Mouse (Mus musculus) forebrain, postnatal 0 days (tissue): ENCODE data around the gene Caskin1. TPM values are rescaled to one million over a fixed set of nuclear protein-coding genes. Genes with fewer than 3 reads are reported as not detected.

Source experiments
- ATAC-seq: fragments of 200-750 bp; cut with Nextera tagmentation; 2 replicates; pipeline ENCODE4 v1.8.0; 2017; ENCODE audit warnings: mild to moderate bottlenecking, moderate library complexity
- DNase-seq: peaks from one replicate; pipeline ENCODE4 v3.0.0-alpha.2; 2015
- H3K27ac ChIP-seq: fragments of 300-500 bp; sonication (generic); 2 replicates; pipeline ENCODE4 v1.5.1; 2014; ENCODE audit warnings: low read depth, mild to moderate bottlenecking, antibody characterized with exemption, low read length, moderate library complexity, mixed read lengths
- H3K27me3 ChIP-seq: fragments of 300-500 bp; sonication (generic); 2 replicates; pipeline ENCODE4 v1.6.1; 2014; ENCODE audit warnings: mild to moderate bottlenecking, low read length, mixed read lengths; ENCODE audit not compliant: insufficient read depth
- H3K36me3 ChIP-seq: fragments of 300-500 bp; sonication (generic); 2 replicates; pipeline ENCODE4 v1.6.1; 2014; ENCODE audit warnings: mild to moderate bottlenecking, moderate library complexity; ENCODE audit not compliant: insufficient read depth
- H3K4me1 ChIP-seq: fragments of 300-500 bp; sonication (generic); 2 replicates; pipeline ENCODE4 v1.6.1; 2014; ENCODE audit warnings: antibody characterized with exemption; ENCODE audit not compliant: insufficient read depth
- H3K4me2 ChIP-seq: fragments of 300-500 bp; sonication (generic); 2 replicates; pipeline ENCODE4 v1.6.1; 2014; ENCODE audit warnings: low read depth, mild to moderate bottlenecking, moderate library complexity
- H3K4me3 ChIP-seq: fragments of 300-500 bp; sonication (generic); 2 replicates; pipeline ENCODE4 v1.5.1; 2014; ENCODE audit warnings: low read depth, low read length, mixed read lengths
- H3K9ac ChIP-seq: fragments of 300-500 bp; sonication (generic); 2 replicates; pipeline ENCODE4 v1.6.1; 2014; ENCODE audit warnings: mild to moderate bottlenecking
- H3K9me3 ChIP-seq: fragments of 300-500 bp; sonication (generic); 2 replicates; pipeline ENCODE4 v1.6.1; 2016; ENCODE audit warnings: low read length
- CTCF ChIP-seq: sonication (generic); IDR thresholded peaks from 2 replicates; pipeline ENCODE4 v1.5.1; 2016; ENCODE audit warnings: antibody characterized with exemption, control low read depth, low read depth
- WGBS: fragments of 180-500 bp; shearing (Covaris S2); extraction: QIAGEN DNeasy Blood & Tissue Kit; methylation state at CpG from one replicate; pipeline ENCODE4 v1.1.7; 2014; 5-methylcytosine and 5-hydroxymethylcytosine counted together
- polyA plus RNA-seq: library from polyadenylated mRNA; unstranded; fragments of >200 nt; fragmentation: Nextera tagmentation; extraction: Ambion mirVana; gene quantifications from 2 replicates; pipeline ENCODE4 v1.2.1, GENCODE M21; 2015
- total RNA-seq: library from RNA; depleted of rRNA; stranded (reverse); fragments of >200 nt; gene quantifications from 2 replicates; pipeline ENCODE4 v1.2.3, GENCODE M21; 2014

The Caskin1 gene
- total and polyA plus RNA-seq, 2 experiments from 2014 or later, result 25.3 to 113 TPM

- Histone ChIP-seq H3K4me1 (peaks cover 29% of the 10 kb centered on the region), H3K27ac (peak within 1 kb of the TSS; percentile 89), H3K4me3 (peak within 1 kb of the TSS; percentile 67), H3K36me3 (peaks cover 14% of the 10 kb centered on the region), H3K9ac (peak within 1 kb of the TSS; percentile 69), H3K4me2 (peak within 1 kb of the TSS; percentile 77), H3K9me3 (no peaks in the 10 kb centered on the region), H3K27me3 (no peaks in the 10 kb centered on the region)
- ATAC-seq (peak; percentile 97), DNase-seq (peak; percentile 98)
- TF ChIP-seq CTCF, result no peak
- under 1% methylated on average over 40 of the region's 40 CpGs for WGBS
Measured at GRCm38 (mm10) chr17:24527723-24528559, 39.5 kb downstream of the Caskin1 start, which contains the start of gene Traf7. Traf7 (minus strand) TSS chr17:24527938.

- DNase-seq, result no peak
- no peak for TF ChIP-seq CTCF
- peak overlapping the region; percentile 77 for H3K4me2 ChIP-seq
- H3K9me3 ChIP-seq, result no peaks in the 10 kb centered on the region
- 0% methylated on average over 8 of the region's 8 CpGs for WGBS
- H3K4me3 ChIP-seq, result peak overlapping the region; percentile 63
- peaks cover 35% of the 10 kb centered on the region for H3K4me1 ChIP-seq
- peaks cover 14% of the 10 kb centered on the region for H3K36me3 ChIP-seq
- H3K9ac ChIP-seq, result peak overlapping the region; percentile 65
- peak overlapping the region; percentile 89 for H3K27ac ChIP-seq
- ATAC-seq, result no peak
- no peaks in the 10 kb centered on the region for H3K27me3 ChIP-seq
Measured at GRCm38 (mm10) chr17:24528560-24528918, 40.1 kb downstream of the Caskin1 start.

- Histone ChIP-seq H3K4me1 (peaks cover 39% of the 10 kb centered on the region), H3K4me2 (peak overlapping the region; percentile 77), H3K9ac (peak overlapping the region; percentile 65), H3K27ac (no peak overlapping the region), H3K27me3 (no peaks in the 10 kb centered on the region), H3K9me3 (no peaks in the 10 kb centered on the region), H3K36me3 (peaks cover 14% of the 10 kb centered on the region), H3K4me3 (peak overlapping the region; percentile 63)
- WGBS, result 2% methylated on average over 4 of the region's 4 CpGs
- peak; percentile 86 for TF ChIP-seq CTCF
- peak; percentile 71 for DNase-seq
- no peak for ATAC-seq
Measured at GRCm38 (mm10) chr17:24529007-24529451, 40.6 kb downstream of the Caskin1 start.

GRCm38 (mm10) chr17:24529883-24530282 is 41.5 kb downstream of the Caskin1 start:
- Histone ChIP-seq H3K4me2 (peak overlapping the region; percentile 77), H3K27me3 (no peaks in the 10 kb centered on the region), H3K9ac (peak overlapping the region; percentile 65), H3K27ac (no peak overlapping the region), H3K4me3 (no peak overlapping the region), H3K4me1 (peaks cover 39% of the 10 kb centered on the region), H3K9me3 (no peaks in the 10 kb centered on the region), H3K36me3 (peaks cover 14% of the 10 kb centered on the region)
- no peak for TF ChIP-seq CTCF
- DNase-seq (no peak), ATAC-seq (no peak)
- WGBS, result 20% methylated on average over 5 of the region's 5 CpGs

- peaks cover 39% of the 10 kb centered on the region for H3K4me1 ChIP-seq
- H3K27me3 ChIP-seq, result no peaks in the 10 kb centered on the region
- DNase-seq, result no peak
- H3K27ac ChIP-seq, result no peak overlapping the region
- peak overlapping the region; percentile 65; the same call in 1 of the 2 replicates for H3K9ac ChIP-seq
- peaks cover 14% of the 10 kb centered on the region for H3K36me3 ChIP-seq
- H3K4me2 ChIP-seq, result 0 out of 2 replicates have a peak overlapping the region, but pooled peaks have one; percentile 17
- 34% methylated on average over 8 of the region's 8 CpGs for WGBS
- no peak overlapping the region for H3K4me3 ChIP-seq
- no peaks in the 10 kb centered on the region for H3K9me3 ChIP-seq
- ATAC-seq, result no peak
- TF ChIP-seq CTCF, result peak; percentile 61
Measured at GRCm38 (mm10) chr17:24530361-24531050, 42.1 kb downstream of the Caskin1 start.

- Histone ChIP-seq H3K4me3 (no peak overlapping the region), H3K4me2 (0 out of 2 replicates have a peak overlapping the region, but pooled peaks have one; percentile 17), H3K36me3 (peaks cover 14% of the 10 kb centered on the region), H3K27me3 (no peaks in the 10 kb centered on the region), H3K27ac (no peak overlapping the region), H3K4me1 (peaks cover 39% of the 10 kb centered on the region), H3K9me3 (no peaks in the 10 kb centered on the region), H3K9ac (no peak overlapping the region)
- 68% methylated on average over 3 of the region's 3 CpGs for WGBS
- TF ChIP-seq CTCF, result no peak
- ATAC-seq (no peak), DNase-seq (no peak)
Measured at GRCm38 (mm10) chr17:24531064-24531463, 42.7 kb downstream of the Caskin1 start.

GRCm38 (mm10) chr17:24532045-24532444 is 43.6 kb downstream of the Caskin1 start:
- Histone ChIP-seq H3K27ac (no peak overlapping the region), H3K4me1 (peaks cover 33% of the 10 kb centered on the region)
- WGBS, result 72% methylated on average over 7 of the region's 7 CpGs

More at GRCm38 (mm10) chr17:24532045-24532444, 43.6 kb downstream of the Caskin1 start:
- no peak for DNase-seq
- H3K36me3 ChIP-seq, result peaks cover 10% of the 10 kb centered on the region; the same call in 1 of the 2 replicates
- H3K4me3 ChIP-seq, result no peak overlapping the region
- H3K27me3 ChIP-seq, result no peaks in the 10 kb centered on the region
- no peak for ATAC-seq
- 0 out of 2 replicates have a peak overlapping the region, but pooled peaks have one; percentile 66 for H3K4me2 ChIP-seq
- H3K9me3 ChIP-seq, result no peaks in the 10 kb centered on the region
- H3K9ac ChIP-seq, result 0 out of 2 replicates have a peak overlapping the region, but pooled peaks have one; percentile 6
- TF ChIP-seq CTCF, result no peak
